Mouse (Mus musculus) intestine, postnatal 0 days (tissue): Measurements from ENCODE around the gene Oaz3. TPM values are rescaled to one million over a fixed set of nuclear protein-coding genes. Genes with fewer than 3 reads are reported as not detected.

Experiments used
- ATAC-seq: fragments of 200-750 bp; cut with Nextera tagmentation; 2 replicates; pipeline ENCODE4 v1.8.0; 2017; ENCODE audit warnings: mild to moderate bottlenecking, moderate TSS enrichment, moderate library complexity
- H3K27ac ChIP-seq: fragments of 300-500 bp; sonication (generic); 2 replicates; pipeline ENCODE4 v1.5.1; 2014; ENCODE audit warnings: mild to moderate bottlenecking, low read depth, low read length, moderate library complexity
- H3K27me3 ChIP-seq: fragments of 300-500 bp; sonication (generic); replicated peaks from 2 replicates; pipeline ENCODE4 v1.6.1; 2014; ENCODE audit warnings: low read length, mixed read lengths; ENCODE audit not compliant: control insufficient read depth, insufficient read depth
- H3K36me3 ChIP-seq: fragments of 300-500 bp; sonication (generic); 2 replicates; pipeline ENCODE4 v1.6.1; 2014; ENCODE audit warnings: mild to moderate bottlenecking, moderate library complexity; ENCODE audit not compliant: control insufficient read depth, insufficient read depth
- H3K4me1 ChIP-seq: fragments of 300-500 bp; sonication (generic); replicated peaks from 2 replicates; pipeline ENCODE4 v1.6.1; 2014; ENCODE audit warnings: antibody characterized with exemption, low read length, mixed read lengths; ENCODE audit not compliant: control insufficient read depth, insufficient read depth
- H3K4me2 ChIP-seq: fragments of 300-500 bp; sonication (generic); replicated peaks from 2 replicates; pipeline ENCODE4 v1.6.1; 2014; ENCODE audit warnings: low read depth, mild to moderate bottlenecking, moderate library complexity
- H3K4me3 ChIP-seq: fragments of 300-500 bp; sonication (generic); 2 replicates; pipeline ENCODE4 v1.5.1; 2014; ENCODE audit warnings: low read depth, low read length
- H3K9ac ChIP-seq: fragments of 300-500 bp; sonication (generic); 2 replicates; pipeline ENCODE4 v1.6.1; 2014; ENCODE audit warnings: mild to moderate bottlenecking, low read depth, low read length
- H3K9me3 ChIP-seq: fragments of 300-500 bp; sonication (generic); 2 replicates; pipeline ENCODE4 v1.6.1; 2016; ENCODE audit warnings: mixed run types; ENCODE audit not compliant: control insufficient read depth
- CTCF ChIP-seq: sonication (generic); IDR thresholded peaks from 2 replicates; pipeline ENCODE4 v1.5.1; 2016; ENCODE audit warnings: low read depth, mild to moderate bottlenecking, control low read depth, antibody characterized with exemption, moderate library complexity
- WGBS: fragments of 180-500 bp; shearing (Covaris S2); extraction: QIAGEN DNeasy Blood & Tissue Kit; methylation state at CpG from one replicate; pipeline ENCODE4 v1.1.7; 2014; 5-methylcytosine and 5-hydroxymethylcytosine counted together
- polyA plus RNA-seq: library from polyadenylated mRNA; unstranded; fragments of >200 nt; fragmentation: Nextera tagmentation; extraction: Ambion mirVana; gene quantifications from 2 replicates; pipeline ENCODE4 v1.2.1, GENCODE M21; 2015

Gene Oaz3
- polyA plus RNA-seq, 1 experiment from 2014 or later, result 0.35 TPM

GRCm38 (mm10) chr3:94386671-94387070 lies 57.0 kb downstream of the Oaz3 start:
- no peak for TF ChIP-seq CTCF
- H3K9ac ChIP-seq, result no peak overlapping the region
- no peaks in the 10 kb centered on the region for H3K4me1 ChIP-seq
- 59% methylated on average over 4 of the region's 4 CpGs for WGBS
- H3K27me3 ChIP-seq, result no peaks in the 10 kb centered on the region
- H3K9me3 ChIP-seq, result no peaks in the 10 kb centered on the region
- no peak overlapping the region for H3K27ac ChIP-seq
- ATAC-seq, result no peak
- peaks cover 36% of the 10 kb centered on the region for H3K36me3 ChIP-seq
- no peak overlapping the region for H3K4me2 ChIP-seq
- H3K4me3 ChIP-seq, result no peak overlapping the region

- no peak for ATAC-seq
- Histone ChIP-seq H3K4me2 (no peak overlapping the region), H3K36me3 (peaks cover 17% of the 10 kb centered on the region), H3K27ac (no peak overlapping the region), H3K4me1 (no peaks in the 10 kb centered on the region), H3K9ac (no peak overlapping the region), H3K4me3 (no peak overlapping the region), H3K27me3 (no peaks in the 10 kb centered on the region), H3K9me3 (no peaks in the 10 kb centered on the region)
- WGBS, result 60% methylated on average over 3 of the region's 3 CpGs
- TF ChIP-seq CTCF, result no peak
Measured at GRCm38 (mm10) chr3:94383476-94383875, 60.2 kb downstream of the Oaz3 start.

Other genes starting within 250 kb of the Oaz3 start
- gene Gm5286, start 247.2 kb downstream of the Oaz3 start, polyA plus RNA-seq, result not detected in 2 replicates
- gene Gm4778, start 179.9 kb downstream of the Oaz3 start, polyA plus RNA-seq, result not detected in 2 replicates
- gene Them4, start 133.8 kb downstream of the Oaz3 start, polyA plus RNA-seq, result 18.0 and 19.8 TPM in 2 replicates
- gene Them5, start 101.8 kb downstream of the Oaz3 start, polyA plus RNA-seq, result not detected in 2 replicates
- 0.65 and 0.87 TPM in 2 replicates for gene C2cd4d, start 81.5 kb downstream of the Oaz3 start, polyA plus RNA-seq
- 25.5 and 32.1 TPM in 2 replicates for gene Rorc, start 71.1 kb downstream of the Oaz3 start, polyA plus RNA-seq
- gene Lingo4, start 45.4 kb downstream of the Oaz3 start, polyA plus RNA-seq, result 0.68 and 0.86 TPM in 2 replicates
- gene Tdrkh, start 30.6 kb downstream of the Oaz3 start, polyA plus RNA-seq, result 5.6 and 6.2 TPM in 2 replicates
- 33.5 and 35.2 TPM in 2 replicates for gene Mrpl9, start 597 bp downstream of the Oaz3 start, polyA plus RNA-seq
- 12.2 and 12.8 TPM in 2 replicates for gene Celf3, start 34.4 kb upstream of the Oaz3 start, polyA plus RNA-seq
- 3.5 and 3.9 TPM in 2 replicates for gene Riiad1, start 36.4 kb upstream of the Oaz3 start, polyA plus RNA-seq
- 20.9 and 26.5 TPM in 2 replicates for gene Snx27, start 138.8 kb upstream of the Oaz3 start, polyA plus RNA-seq
- gene Gm10972, start 199.2 kb upstream of the Oaz3 start, polyA plus RNA-seq, result not detected in 2 replicates
- gene Tuft1, start 215.0 kb upstream of the Oaz3 start, polyA plus RNA-seq, result 10.9 and 12.0 TPM in 2 replicates
- gene Selenbp2, start 249.6 kb upstream of the Oaz3 start, polyA plus RNA-seq, result 2.7 and 2.9 TPM in 2 replicates